Mouse (Mus musculus): ENCODE results near the gene Ankrd27. TPM values are rescaled to one million over a fixed set of nuclear protein-coding genes. Genes with fewer than 3 reads are reported as not detected.
A peak's percentile ranks its signal among the peaks of the same experiment; 100 is the strongest.

Ankrd27 gene
- polyA plus RNA-seq, 1 experiment from 2014 or later = 63.1 TPM

DNA sequence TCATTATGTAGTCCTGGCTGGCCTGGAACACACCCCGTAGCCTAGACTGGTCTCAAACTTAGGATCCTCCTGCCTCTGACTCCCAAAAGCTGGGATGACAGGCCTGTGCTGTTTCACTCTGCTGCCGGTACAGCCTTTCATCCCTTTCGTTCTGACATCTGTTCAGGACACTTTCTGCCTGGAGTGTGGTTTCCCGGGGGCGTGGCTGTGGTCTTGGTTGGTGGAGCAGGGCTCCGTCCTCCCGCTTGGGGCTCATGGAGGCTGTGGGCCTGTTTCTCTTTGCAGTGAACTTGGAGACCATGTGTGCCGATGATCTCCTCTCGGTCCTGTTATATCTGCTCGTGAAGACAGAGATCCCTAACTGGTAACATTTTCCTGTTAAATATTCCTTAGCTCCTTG, 20.8 kb downstream of the Ankrd27 start:
- no peak for ATAC-seq (replicated peaks; ENCODE audit: low FRiP score)
- Histone ChIP-seq H3K9me3 (ENCODE audit: control insufficient read depth, low read length) (no peaks in the 10 kb centered on the region), H3K36me3 (ENCODE audit: control insufficient read depth, insufficient read depth, low read length) (peaks cover 47% of the 10 kb centered on the region), H3K4me3 (ENCODE audit: low read depth, low read length) (no peak overlapping the region), H3K27me3 (replicated peaks; ENCODE audit: control insufficient read depth, insufficient read depth, low read length) (no peaks in the 10 kb centered on the region), H3K27ac (ENCODE audit: low read depth, low read length) (no peak overlapping the region), H3K4me1 (replicated peaks; ENCODE audit: control insufficient read depth, insufficient read depth, low read length) (no peaks in the 10 kb centered on the region), H3K4me2 (no peak overlapping the region), H3K9ac (ENCODE audit: low read depth, low read length) (no peak overlapping the region)
- no peak for DNase-seq (ENCODE audit: low spot score)
- WGBS = 76% methylated on average over 10 of the region's 10 CpGs

DNA sequence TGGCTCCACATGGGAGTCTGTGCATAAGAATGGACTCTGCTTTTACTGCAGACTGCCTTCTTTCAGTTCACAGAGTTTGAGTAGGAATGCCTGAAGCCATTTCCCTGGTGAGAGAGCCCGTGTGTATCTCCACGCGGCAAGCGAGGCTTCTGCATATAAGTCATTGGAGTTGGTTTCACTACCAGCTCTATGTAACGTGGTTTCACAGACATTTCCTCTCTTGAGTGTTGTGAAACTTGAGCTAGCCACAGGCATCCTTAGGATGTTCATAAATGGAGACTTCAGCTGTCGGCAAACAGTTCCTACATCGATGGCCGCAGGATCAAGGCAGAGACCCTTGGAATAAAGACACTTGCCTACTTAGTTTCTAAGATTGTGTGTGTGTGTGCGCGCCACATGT, 23.2 kb downstream of the Ankrd27 start:
- ATAC-seq (replicated peaks; ENCODE audit: low FRiP score) = no peak
- no peak for DNase-seq (ENCODE audit: low spot score)
- Histone ChIP-seq H3K27ac (ENCODE audit: low read depth, low read length) (no peak overlapping the region), H3K4me3 (ENCODE audit: low read depth, low read length) (no peak overlapping the region), H3K36me3 (ENCODE audit: control insufficient read depth, insufficient read depth, low read length) (peaks cover 50% of the 10 kb centered on the region), H3K9me3 (ENCODE audit: control insufficient read depth, low read length) (no peaks in the 10 kb centered on the region), H3K9ac (ENCODE audit: low read depth, low read length) (no peak overlapping the region), H3K4me1 (replicated peaks; ENCODE audit: control insufficient read depth, insufficient read depth, low read length) (no peaks in the 10 kb centered on the region), H3K27me3 (replicated peaks; ENCODE audit: control insufficient read depth, insufficient read depth, low read length) (no peaks in the 10 kb centered on the region), H3K4me2 (no peak overlapping the region)
- WGBS = 91% methylated on average over 10 of the region's 10 CpGs

DNA sequence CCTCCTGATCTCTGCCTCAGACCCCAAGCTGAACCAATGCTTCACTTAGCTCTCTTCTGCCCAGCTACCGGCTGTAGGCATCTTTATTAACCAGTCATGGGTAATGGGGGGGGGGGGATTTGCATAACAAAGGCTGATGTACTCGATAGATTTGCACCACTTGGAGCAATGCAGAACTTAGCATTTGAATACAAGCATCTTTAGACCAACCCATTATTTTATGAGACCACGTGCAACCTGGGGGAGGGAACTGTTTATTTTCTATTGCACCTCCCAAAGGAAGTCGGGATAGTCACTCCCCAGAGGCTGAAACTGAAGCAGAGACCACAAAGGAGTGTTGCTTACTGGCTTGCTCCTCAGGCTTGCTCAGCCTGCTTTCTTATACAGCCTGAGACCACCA, 31.5 kb downstream of the Ankrd27 start:
- 87% methylated on average over 4 of the region's 4 CpGs for WGBS
- no peaks in the 10 kb centered on the region for H3K9me3 ChIP-seq (ENCODE audit: control insufficient read depth, low read length)
- peaks cover 61% of the 10 kb centered on the region for H3K36me3 ChIP-seq (ENCODE audit: control insufficient read depth, insufficient read depth, low read length)
- DNase-seq (ENCODE audit: low spot score) (no peak), ATAC-seq (replicated peaks; ENCODE audit: low FRiP score) (no peak)
- H3K27ac ChIP-seq (ENCODE audit: low read depth, low read length) = no peak overlapping the region
- H3K4me3 ChIP-seq (ENCODE audit: low read depth, low read length) = no peak overlapping the region
- H3K27me3 ChIP-seq (replicated peaks; ENCODE audit: control insufficient read depth, insufficient read depth, low read length) = no peaks in the 10 kb centered on the region
- H3K9ac ChIP-seq (ENCODE audit: low read depth, low read length) = no peak overlapping the region
- no peak overlapping the region for H3K4me2 ChIP-seq
- H3K4me1 ChIP-seq (replicated peaks; ENCODE audit: control insufficient read depth, insufficient read depth, low read length) = no peaks in the 10 kb centered on the region

DNA sequence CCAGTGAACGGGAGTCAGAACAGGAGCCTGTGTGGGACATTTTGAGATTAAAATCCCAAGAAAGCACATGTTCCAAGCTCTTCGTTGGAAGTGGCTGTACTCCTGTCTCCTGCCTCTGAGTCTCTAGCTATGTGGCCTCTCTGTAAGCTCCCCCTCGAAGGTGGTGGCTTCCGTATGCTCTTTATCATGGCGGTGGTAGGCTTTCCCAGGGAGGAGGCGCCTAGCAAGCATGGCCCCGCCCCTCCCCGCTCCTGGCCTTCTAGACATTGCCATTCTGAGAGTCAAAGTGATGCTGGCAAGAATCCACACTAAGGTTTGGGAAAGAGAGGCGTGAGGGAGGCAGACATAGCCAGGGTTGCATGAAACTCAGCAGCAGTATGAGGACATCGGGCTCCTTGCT, 36.6 kb downstream of the Ankrd27 start:
- Histone ChIP-seq H3K9ac (ENCODE audit: low read depth, low read length) (no peak overlapping the region), H3K27me3 (replicated peaks; ENCODE audit: control insufficient read depth, insufficient read depth, low read length) (no peaks in the 10 kb centered on the region), H3K4me3 (ENCODE audit: low read depth, low read length) (no peak overlapping the region), H3K27ac (ENCODE audit: low read depth, low read length) (no peak overlapping the region), H3K4me1 (replicated peaks; ENCODE audit: control insufficient read depth, insufficient read depth, low read length) (no peaks in the 10 kb centered on the region), H3K36me3 (ENCODE audit: control insufficient read depth, insufficient read depth, low read length) (peaks cover 57% of the 10 kb centered on the region), H3K4me2 (no peak overlapping the region), H3K9me3 (ENCODE audit: control insufficient read depth, low read length) (no peaks in the 10 kb centered on the region)
- 90% methylated on average over 10 of the region's 10 CpGs for WGBS
- DNase-seq (ENCODE audit: low spot score) (no peak), ATAC-seq (replicated peaks; ENCODE audit: low FRiP score) (no peak)

DNA sequence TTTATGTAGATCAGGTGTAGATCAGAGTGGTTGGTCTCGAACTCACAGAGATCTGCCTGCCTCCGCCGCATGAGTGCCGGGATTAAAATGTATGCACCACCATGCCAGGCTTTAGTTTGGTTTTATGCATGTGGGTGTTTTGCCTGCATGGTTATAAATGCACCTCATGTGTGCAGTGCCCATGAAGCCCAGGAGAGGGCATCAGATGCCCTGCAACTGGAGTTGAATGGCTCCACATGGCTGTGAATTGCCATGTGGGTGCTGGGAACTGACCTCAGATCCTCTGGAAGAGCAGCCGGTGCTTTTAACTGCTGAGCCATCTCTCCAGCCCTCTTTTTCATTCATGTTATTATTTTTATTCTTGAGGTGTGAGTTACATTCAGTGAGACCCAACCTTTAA, 40.0 kb downstream of the Ankrd27 start:
- Histone ChIP-seq H3K4me3 (ENCODE audit: low read depth, low read length) (no peak overlapping the region), H3K9ac (ENCODE audit: low read depth, low read length) (no peak overlapping the region), H3K9me3 (ENCODE audit: control insufficient read depth, low read length) (no peaks in the 10 kb centered on the region), H3K27me3 (replicated peaks; ENCODE audit: control insufficient read depth, insufficient read depth, low read length) (no peaks in the 10 kb centered on the region), H3K27ac (ENCODE audit: low read depth, low read length) (no peak overlapping the region), H3K4me2 (no peak overlapping the region), H3K36me3 (ENCODE audit: control insufficient read depth, insufficient read depth, low read length) (peaks cover 54% of the 10 kb centered on the region), H3K4me1 (replicated peaks; ENCODE audit: control insufficient read depth, insufficient read depth, low read length) (no peaks in the 10 kb centered on the region)
- 96% methylated on average over 5 of the region's 5 CpGs for WGBS
- ATAC-seq (replicated peaks; ENCODE audit: low FRiP score) = no peak
- DNase-seq (ENCODE audit: low spot score) = no peak

DNA sequence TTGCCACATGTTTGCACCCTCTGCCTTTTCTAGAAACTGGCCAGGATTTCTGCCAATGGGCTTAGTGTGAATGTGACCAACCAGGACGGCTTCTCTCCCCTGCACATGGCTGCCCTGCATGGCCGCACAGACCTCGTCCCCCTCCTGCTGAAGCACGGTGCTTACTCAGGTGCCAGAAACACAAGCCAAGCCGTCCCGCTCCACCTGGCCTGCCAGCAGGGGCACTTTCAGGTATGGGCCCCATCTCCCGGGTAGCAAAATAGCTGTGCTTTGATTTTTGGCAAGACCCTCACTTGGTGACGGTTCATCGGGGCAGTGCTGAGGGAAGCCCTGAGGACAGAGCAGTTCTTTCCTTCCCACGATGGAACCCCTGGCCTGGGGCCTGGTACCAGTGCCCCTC, 41.3 kb downstream of the Ankrd27 start:
- H3K4me1 ChIP-seq (replicated peaks; ENCODE audit: control insufficient read depth, insufficient read depth, low read length) = no peaks in the 10 kb centered on the region
- ATAC-seq (replicated peaks; ENCODE audit: low FRiP score) (no peak), DNase-seq (ENCODE audit: low spot score) (no peak)
- H3K9me3 ChIP-seq (ENCODE audit: control insufficient read depth, low read length) = no peaks in the 10 kb centered on the region
- no peak overlapping the region for H3K4me3 ChIP-seq (ENCODE audit: low read depth, low read length)
- no peak overlapping the region for H3K4me2 ChIP-seq
- H3K27me3 ChIP-seq (replicated peaks; ENCODE audit: control insufficient read depth, insufficient read depth, low read length) = no peaks in the 10 kb centered on the region
- peaks cover 55% of the 10 kb centered on the region for H3K36me3 ChIP-seq (ENCODE audit: control insufficient read depth, insufficient read depth, low read length)
- 92% methylated on average over 10 of the region's 10 CpGs for whole genome bisulfite sequencing
- no peak overlapping the region for H3K9ac ChIP-seq (ENCODE audit: low read depth, low read length)
- H3K27ac ChIP-seq (ENCODE audit: low read depth, low read length) = no peak overlapping the region

DNA sequence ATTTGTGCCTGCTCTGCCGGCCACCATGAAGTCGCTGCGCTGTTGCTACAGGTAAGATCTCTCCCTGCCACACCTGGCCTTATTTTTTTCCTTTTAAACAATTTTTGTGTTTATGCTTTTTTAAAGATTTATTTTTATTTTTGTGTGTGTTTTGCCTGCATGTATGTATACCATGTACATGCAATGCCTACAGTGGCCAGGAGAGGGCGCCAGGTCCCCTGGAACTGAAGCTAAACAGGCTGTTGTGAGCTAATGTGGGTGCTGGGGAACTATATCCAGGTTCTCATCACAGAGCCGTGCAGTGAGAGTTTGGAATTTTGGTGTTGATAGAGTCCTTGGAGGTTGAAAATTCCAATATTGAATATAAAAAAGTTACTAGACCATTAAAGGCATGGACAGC, 42.5 kb downstream of the Ankrd27 start:
- H3K9ac ChIP-seq (ENCODE audit: low read depth, low read length) = no peak overlapping the region
- no peak overlapping the region for H3K4me2 ChIP-seq
- peaks cover 53% of the 10 kb centered on the region for H3K36me3 ChIP-seq (ENCODE audit: control insufficient read depth, insufficient read depth, low read length)
- H3K4me3 ChIP-seq (ENCODE audit: low read depth, low read length) = no peak overlapping the region
- no peak overlapping the region for H3K27ac ChIP-seq (ENCODE audit: low read depth, low read length)
- no peaks in the 10 kb centered on the region for H3K4me1 ChIP-seq (replicated peaks; ENCODE audit: control insufficient read depth, insufficient read depth, low read length)
- no peaks in the 10 kb centered on the region for H3K27me3 ChIP-seq (replicated peaks; ENCODE audit: control insufficient read depth, insufficient read depth, low read length)
- WGBS = 66% methylated on average over 5 of the region's 5 CpGs
- ATAC-seq (replicated peaks; ENCODE audit: low FRiP score) (no peak), DNase-seq (ENCODE audit: low spot score) (peak; percentile 52)
- H3K9me3 ChIP-seq (ENCODE audit: control insufficient read depth, low read length) = no peaks in the 10 kb centered on the region

DNA sequence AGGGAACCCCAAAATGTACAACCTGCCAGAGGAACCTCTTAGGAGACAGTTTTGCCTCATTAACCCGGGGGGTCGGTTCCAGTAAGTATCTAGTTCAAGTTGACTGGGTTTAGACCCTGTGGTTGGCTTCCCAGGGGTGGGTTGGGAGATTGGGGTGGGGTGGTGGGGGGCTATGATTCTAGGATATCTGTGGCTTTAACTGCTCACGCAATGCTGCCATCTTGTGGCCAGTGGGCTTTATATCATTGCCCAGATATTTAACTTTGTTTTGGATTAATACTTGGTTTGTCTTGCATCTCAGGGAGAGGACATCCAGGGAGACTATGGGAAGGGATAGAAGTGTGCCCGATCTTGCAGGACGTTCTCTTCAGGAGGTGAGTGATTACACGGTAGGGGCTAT, 50.2 kb downstream of the Ankrd27 start:
- Histone ChIP-seq H3K9ac (ENCODE audit: low read depth, low read length) (no peak overlapping the region), H3K27ac (ENCODE audit: low read depth, low read length) (no peak overlapping the region), H3K4me3 (ENCODE audit: low read depth, low read length) (no peak overlapping the region), H3K27me3 (replicated peaks; ENCODE audit: control insufficient read depth, insufficient read depth, low read length) (no peaks in the 10 kb centered on the region), H3K4me1 (replicated peaks; ENCODE audit: control insufficient read depth, insufficient read depth, low read length) (no peaks in the 10 kb centered on the region), H3K36me3 (ENCODE audit: control insufficient read depth, insufficient read depth, low read length) (peaks cover 41% of the 10 kb centered on the region), H3K4me2 (no peak overlapping the region), H3K9me3 (ENCODE audit: control insufficient read depth, low read length) (no peaks in the 10 kb centered on the region)
- DNase-seq (ENCODE audit: low spot score) = no peak
- ATAC-seq (replicated peaks; ENCODE audit: low FRiP score) = no peak
- 72% methylated on average over 6 of the region's 6 CpGs for WGBS

DNA sequence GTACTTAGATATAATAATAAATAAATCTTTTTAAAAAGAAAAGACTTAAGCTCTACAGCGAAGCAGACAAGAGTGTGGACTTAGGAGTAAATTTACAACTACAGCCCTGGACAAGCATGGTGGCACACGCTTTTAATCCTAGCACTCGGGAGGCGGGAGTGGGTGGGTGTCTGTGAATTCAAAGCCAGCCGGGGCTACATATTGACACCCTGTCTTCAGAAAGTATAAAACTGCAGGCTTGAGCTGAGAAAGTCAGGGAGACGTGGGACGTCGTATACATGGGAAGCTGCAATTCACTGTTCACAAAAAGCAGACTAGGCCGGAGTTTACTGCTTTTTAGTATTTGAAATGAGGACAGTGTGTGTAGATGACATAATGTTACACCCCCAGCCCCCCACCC, 50.8 kb downstream of the Ankrd27 start:
- no peak overlapping the region for H3K4me3 ChIP-seq (ENCODE audit: low read depth, low read length)
- H3K4me1 ChIP-seq (replicated peaks; ENCODE audit: control insufficient read depth, insufficient read depth, low read length) = no peaks in the 10 kb centered on the region
- 96% methylated on average over 9 of the region's 9 CpGs for whole genome bisulfite sequencing
- no peaks in the 10 kb centered on the region for H3K27me3 ChIP-seq (replicated peaks; ENCODE audit: control insufficient read depth, insufficient read depth, low read length)
- no peaks in the 10 kb centered on the region for H3K9me3 ChIP-seq (ENCODE audit: control insufficient read depth, low read length)
- no peak overlapping the region for H3K9ac ChIP-seq (ENCODE audit: low read depth, low read length)
- H3K4me2 ChIP-seq = no peak overlapping the region
- ATAC-seq (replicated peaks; ENCODE audit: low FRiP score) (no peak), DNase-seq (ENCODE audit: low spot score) (no peak)
- H3K27ac ChIP-seq (ENCODE audit: low read depth, low read length) = no peak overlapping the region
- H3K36me3 ChIP-seq (ENCODE audit: control insufficient read depth, insufficient read depth, low read length) = peaks cover 42% of the 10 kb centered on the region
